Mouse (Mus musculus) forebrain, embryonic 11.5 days (tissue): Measurements from ENCODE around the gene Dtx3. TPM values are rescaled to one million over a fixed set of nuclear protein-coding genes. Genes with fewer than 3 reads are reported as not detected.
"Not testable (repeated sequence)": the region's sequence is repeated elsewhere in the genome, so short reads cannot be mapped to it uniquely, and the experiment has no call there.

Source experiments
- ATAC-seq: fragments of 200-750 bp; cut with Nextera tagmentation; replicated peaks from 2 replicates; pipeline ENCODE4 v1.8.0; 2017; ENCODE audit warnings: moderate TSS enrichment; ENCODE audit not compliant: low FRiP score
- DNase-seq: peaks from one replicate; pipeline ENCODE4 v3.0.0-alpha.2; 2017; ENCODE audit warnings: low spot score
- H3K27ac ChIP-seq: fragments of 300-500 bp; sonication (generic); 2 replicates; pipeline ENCODE4 v1.5.1; 2014; ENCODE audit warnings: low read depth, low read length
- H3K27me3 ChIP-seq: fragments of 300-500 bp; sonication (generic); 2 replicates; pipeline ENCODE4 v1.6.1; 2014; ENCODE audit warnings: mild to moderate bottlenecking, low read length, mixed read lengths; ENCODE audit not compliant: control insufficient read depth, insufficient read depth
- H3K36me3 ChIP-seq: fragments of 300-500 bp; sonication (generic); 2 replicates; pipeline ENCODE4 v1.6.1; 2014; ENCODE audit warnings: mild to moderate bottlenecking, low read length, moderate library complexity, mixed read lengths; ENCODE audit not compliant: control insufficient read depth, insufficient read depth
- H3K4me1 ChIP-seq: fragments of 300-500 bp; sonication (generic); replicated peaks from 2 replicates; pipeline ENCODE4 v1.6.1; 2014; ENCODE audit warnings: low read length, mixed read lengths; ENCODE audit not compliant: control insufficient read depth, insufficient read depth
- H3K4me2 ChIP-seq: fragments of 300-500 bp; sonication (generic); 2 replicates; pipeline ENCODE4 v1.6.1; 2014; ENCODE audit warnings: low read depth, mild to moderate bottlenecking, low read length, moderate library complexity, mixed read lengths; ENCODE audit not compliant: severe bottlenecking
- H3K4me3 ChIP-seq: fragments of 300-500 bp; sonication (generic); 2 replicates; pipeline ENCODE4 v1.5.1; 2014; ENCODE audit warnings: low read depth, low read length
- H3K9ac ChIP-seq: fragments of 300-500 bp; sonication (generic); 2 replicates; pipeline ENCODE4 v1.6.1; 2014; ENCODE audit warnings: low read length
- H3K9me3 ChIP-seq: fragments of 300-500 bp; sonication (generic); 2 replicates; pipeline ENCODE4 v1.6.1; 2016; ENCODE audit warnings: low read length, mixed read lengths; ENCODE audit not compliant: control insufficient read depth
- WGBS: fragments of 180-500 bp; shearing (Covaris S2); extraction: QIAGEN DNeasy Blood & Tissue Kit; methylation state at CpG from one replicate; pipeline ENCODE4 v1.1.7; 2014; 5-methylcytosine and 5-hydroxymethylcytosine counted together
- polyA plus RNA-seq: library from polyadenylated mRNA; unstranded; fragments of >200 nt; fragmentation: Nextera tagmentation; extraction: Ambion mirVana; gene quantifications from 2 replicates; pipeline ENCODE4 v1.2.1, GENCODE M21; 2014

Gene Dtx3
- polyA plus RNA-seq, 1 experiment from 2014 or later, result 157 TPM

DNA sequence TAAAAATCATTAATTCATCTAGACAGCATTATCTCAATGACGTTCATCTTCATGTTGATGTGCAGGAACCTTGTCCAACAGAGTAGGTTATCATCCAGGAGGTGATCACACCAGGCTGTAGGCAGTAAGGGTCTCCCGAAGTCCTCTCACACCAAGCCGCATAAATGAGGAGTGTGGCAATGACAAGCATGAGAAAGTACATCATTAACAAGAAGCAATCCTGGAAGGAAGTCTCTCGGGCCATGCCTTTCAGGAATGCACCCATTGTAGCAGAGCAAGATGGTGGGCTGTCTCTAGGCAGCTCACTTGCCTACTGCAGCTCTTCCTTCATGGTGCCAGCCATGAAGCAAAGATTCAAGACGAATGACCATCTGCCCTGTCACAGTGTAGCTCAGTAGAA, 40.9 kb downstream of the Dtx3 start:
- WGBS, result 84% methylated on average over 5 of the region's 5 CpGs

DNA sequence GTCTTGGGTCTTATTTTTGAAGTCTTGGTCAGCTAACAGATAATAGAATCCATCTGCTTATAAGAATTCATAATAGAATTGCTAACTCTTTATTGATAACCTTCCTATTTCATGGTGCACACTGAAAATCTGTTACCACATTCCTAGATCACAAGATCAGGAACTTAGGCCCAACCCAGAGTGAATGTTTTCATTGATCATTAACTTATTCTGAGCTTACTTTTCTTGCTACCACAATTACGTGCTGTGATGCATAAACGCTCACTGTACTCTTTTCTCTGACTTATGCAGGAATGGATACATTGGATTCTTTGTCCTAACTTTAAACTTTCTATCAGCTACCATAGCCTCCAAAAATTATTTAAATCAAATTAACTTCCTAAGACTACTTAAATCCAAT, 41.3 kb downstream of the Dtx3 start:
- WGBS, result 99% methylated on average over 2 of the region's 2 CpGs

More for the DNA sequence above, 40.9 kb downstream of the Dtx3 start:
- Histone ChIP-seq H3K9ac (no peak overlapping the region), H3K4me2 (no peak overlapping the region), H3K27ac (no peak overlapping the region), H3K27me3 (no peaks in the 10 kb centered on the region), H3K36me3 (no peaks in the 10 kb centered on the region), H3K4me3 (no peak overlapping the region), H3K9me3 (no peaks in the 10 kb centered on the region), H3K4me1 (no peaks in the 10 kb centered on the region)
- no peak for ATAC-seq
- DNase-seq, result no peak

DNA sequence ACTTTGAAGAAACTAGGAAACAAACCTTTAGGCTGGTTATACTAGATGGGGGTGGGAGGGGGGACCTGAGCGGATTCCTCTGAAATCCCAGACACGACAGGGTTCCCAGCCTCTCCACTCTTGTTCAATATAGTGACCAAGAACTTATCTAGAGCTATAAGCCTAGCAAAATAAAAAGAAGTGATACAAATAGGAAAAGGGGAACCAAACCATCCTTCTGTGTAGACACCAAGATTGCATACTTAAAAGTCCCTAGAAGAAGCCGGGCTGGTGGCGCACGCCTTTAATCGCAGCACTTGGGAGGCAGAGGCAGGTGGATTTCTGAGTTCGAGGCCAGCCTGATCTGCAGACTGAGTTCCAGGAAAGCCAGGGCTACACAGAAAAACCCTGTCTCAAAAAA, 42.2 kb downstream of the Dtx3 start:
- Histone ChIP-seq H3K4me3 (no peak overlapping the region), H3K4me1 (no peaks in the 10 kb centered on the region), H3K4me2 (no peak overlapping the region), H3K9ac (no peak overlapping the region), H3K27ac (no peak overlapping the region), H3K27me3 (no peaks in the 10 kb centered on the region), H3K36me3 (no peaks in the 10 kb centered on the region), H3K9me3 (no peaks in the 10 kb centered on the region)
- whole genome bisulfite sequencing, result 92% methylated on average over 7 of the region's 7 CpGs
- DNase-seq (no peak), ATAC-seq (no peak)

More for the DNA sequence above, 41.3 kb downstream of the Dtx3 start:
- DNase-seq (no peak), ATAC-seq (no peak)
- H3K9ac ChIP-seq, result no peak overlapping the region
- H3K27ac ChIP-seq, result no peak overlapping the region
- no peak overlapping the region for H3K4me2 ChIP-seq
- no peaks in the 10 kb centered on the region for H3K9me3 ChIP-seq
- no peaks in the 10 kb centered on the region for H3K36me3 ChIP-seq
- H3K27me3 ChIP-seq, result no peaks in the 10 kb centered on the region
- no peaks in the 10 kb centered on the region for H3K4me1 ChIP-seq
- no peak overlapping the region for H3K4me3 ChIP-seq

DNA sequence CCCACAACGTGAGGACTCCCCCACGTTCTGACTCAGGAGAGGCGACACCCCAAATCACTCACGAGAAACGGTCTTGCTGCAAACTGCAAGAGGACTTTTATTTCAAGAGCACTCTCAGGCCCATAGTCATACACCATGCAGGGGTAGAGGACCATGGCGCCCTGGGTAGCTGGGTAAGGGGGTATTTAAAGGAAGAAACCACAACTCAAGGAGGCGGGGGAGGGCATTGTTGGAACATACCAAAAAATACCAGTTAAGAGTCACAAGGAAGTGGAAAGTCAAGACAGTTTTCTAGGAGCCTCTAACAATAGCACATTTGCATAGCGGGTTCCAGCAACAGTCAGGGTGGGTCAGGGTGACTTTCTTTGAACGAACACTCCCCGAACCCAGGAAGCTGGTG, 43.0 kb downstream of the Dtx3 start:
- H3K9me3 ChIP-seq, H3K4me3 ChIP-seq, H3K27ac ChIP-seq, H3K27me3 ChIP-seq, H3K9ac ChIP-seq, H3K4me1 ChIP-seq, DNase-seq, ATAC-seq, H3K4me2 ChIP-seq, H3K36me3 ChIP-seq: not testable (repeated sequence)
- 90% methylated on average over 10 of the region's 10 CpGs for WGBS

DNA sequence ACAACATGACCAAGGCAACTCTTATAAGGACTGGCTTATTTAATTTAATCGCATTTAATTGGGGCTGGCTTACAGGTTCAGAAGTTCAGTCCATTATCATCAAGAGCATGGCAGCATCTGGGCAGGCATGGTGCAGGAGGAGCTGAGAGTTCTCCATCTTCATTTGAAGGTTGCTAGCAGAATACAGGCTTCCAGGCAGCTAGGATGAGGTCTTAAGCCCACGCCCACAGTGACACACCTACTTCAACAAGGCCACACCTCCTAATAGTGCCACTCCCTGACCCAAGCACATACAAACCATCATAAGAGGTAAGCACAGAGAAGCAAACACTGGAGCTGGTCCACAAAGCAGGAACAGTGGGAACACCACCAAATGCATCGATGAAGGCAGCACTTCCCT, 44.3 kb downstream of the Dtx3 start:
- H3K4me2 ChIP-seq, ATAC-seq, H3K4me1 ChIP-seq, DNase-seq, H3K9me3 ChIP-seq, H3K9ac ChIP-seq, H3K27me3 ChIP-seq, H3K36me3 ChIP-seq, H3K27ac ChIP-seq, H3K4me3 ChIP-seq: not testable (repeated sequence)
- 96% methylated on average over 3 of the region's 3 CpGs for WGBS

DNA sequence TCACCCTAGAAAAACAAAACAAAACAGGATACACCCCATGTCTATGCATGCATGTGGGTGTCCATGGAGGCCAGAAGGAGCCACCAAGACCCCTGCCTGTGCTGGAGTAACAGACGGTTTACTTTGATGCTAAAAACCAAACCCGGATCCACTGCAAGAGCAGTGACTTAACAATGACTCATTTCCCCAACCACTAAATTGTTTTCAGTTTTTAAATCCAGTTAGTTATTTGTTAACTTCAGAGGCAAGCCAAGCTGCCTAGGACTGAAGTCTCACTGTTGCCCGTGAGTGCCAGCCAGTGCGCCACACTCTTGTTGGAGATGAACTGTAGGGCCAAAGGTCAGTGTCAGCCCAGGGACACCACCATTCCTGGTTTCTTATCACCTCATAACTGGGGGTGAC, 45.1 kb downstream of the Dtx3 start:
- Histone ChIP-seq H3K9ac (no peak overlapping the region), H3K4me1 (no peaks in the 10 kb centered on the region), H3K36me3 (no peaks in the 10 kb centered on the region), H3K4me2 (no peak overlapping the region), H3K27me3 (no peaks in the 10 kb centered on the region), H3K9me3 (no peaks in the 10 kb centered on the region), H3K4me3 (no peak overlapping the region), H3K27ac (no peak overlapping the region)
- ATAC-seq, result no peak
- WGBS, result 90% methylated on average over 4 of the region's 4 CpGs
- no peak for DNase-seq

DNA sequence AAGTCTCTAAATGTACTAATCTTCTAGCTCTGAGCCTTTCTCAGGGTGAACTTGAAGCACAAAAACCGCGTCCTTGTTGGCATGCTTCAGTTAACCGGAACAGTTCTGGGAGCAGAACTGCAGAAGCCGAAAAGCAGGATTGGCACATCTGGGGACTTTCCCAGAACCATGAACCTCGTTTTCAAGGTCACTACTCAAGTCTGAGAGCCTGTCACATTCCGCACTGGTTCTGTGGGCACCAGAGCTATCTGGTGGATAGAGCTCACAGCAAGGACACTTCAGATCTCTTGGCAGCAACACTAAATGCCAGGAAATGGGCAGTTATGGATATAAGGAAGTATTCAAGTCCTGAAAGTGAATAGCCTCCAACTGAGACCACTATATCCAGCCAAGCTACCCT, 48.4 kb downstream of the Dtx3 start:
- Histone ChIP-seq H3K27me3 (no peaks in the 10 kb centered on the region), H3K36me3 (no peaks in the 10 kb centered on the region), H3K4me2 (no peak overlapping the region), H3K4me1 (no peaks in the 10 kb centered on the region), H3K9ac (no peak overlapping the region), H3K9me3 (no peaks in the 10 kb centered on the region), H3K4me3 (no peak overlapping the region), H3K27ac (no peak overlapping the region)
- ATAC-seq (no peak), DNase-seq (no peak)
- 81% methylated on average over 6 of the region's 6 CpGs for WGBS

DNA sequence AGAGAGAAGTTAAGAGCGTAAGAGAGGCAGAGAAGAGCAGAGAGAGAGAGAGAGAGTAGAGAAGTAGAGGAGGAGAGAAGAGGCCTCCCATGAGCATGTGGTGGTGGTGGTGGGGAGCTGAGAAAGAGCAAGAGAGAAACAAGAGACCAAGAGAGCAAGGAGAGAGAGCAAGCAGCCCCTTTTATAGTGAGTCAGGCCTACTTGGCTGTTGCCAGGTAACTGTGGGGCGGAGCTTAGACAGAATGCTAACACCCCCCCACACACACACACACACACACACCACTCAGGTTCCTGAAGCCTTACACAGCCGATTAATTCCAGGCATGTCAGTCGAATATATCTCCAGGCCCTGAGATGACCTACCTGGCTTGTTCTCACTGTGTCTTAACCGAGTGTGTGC, 50.2 kb downstream of the Dtx3 start:
- H3K9me3 ChIP-seq, result no peaks in the 10 kb centered on the region
- 81% methylated on average over 5 of the region's 5 CpGs for WGBS
- H3K9ac ChIP-seq, result no peak overlapping the region
- no peak overlapping the region for H3K4me2 ChIP-seq
- no peak overlapping the region for H3K4me3 ChIP-seq
- no peaks in the 10 kb centered on the region for H3K4me1 ChIP-seq
- ATAC-seq (no peak), DNase-seq (no peak)
- no peak overlapping the region for H3K27ac ChIP-seq
- H3K27me3 ChIP-seq, result no peaks in the 10 kb centered on the region
- no peaks in the 10 kb centered on the region for H3K36me3 ChIP-seq

DNA sequence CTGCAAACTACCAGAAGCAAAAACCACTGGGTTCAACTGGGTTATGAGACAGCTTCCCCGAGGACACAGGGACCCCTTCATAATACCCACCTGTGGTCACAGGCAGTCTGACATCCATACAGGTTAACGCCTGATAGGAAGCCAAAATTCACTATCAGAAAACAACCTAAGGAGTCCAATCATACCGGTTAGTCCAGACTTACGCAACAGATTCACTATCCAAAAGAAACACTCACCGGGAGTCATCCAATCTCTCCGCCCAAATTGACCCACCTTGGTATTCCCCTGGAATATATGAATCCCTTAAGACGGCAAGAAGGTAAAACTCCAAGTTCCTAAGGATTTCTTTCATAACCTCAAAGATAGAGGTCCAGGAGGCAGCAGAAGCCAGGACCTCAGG, 51.0 kb downstream of the Dtx3 start:
- Histone ChIP-seq H3K4me2 (no peak overlapping the region), H3K4me3 (no peak overlapping the region), H3K36me3 (no peaks in the 10 kb centered on the region), H3K27ac (no peak overlapping the region), H3K9ac (no peak overlapping the region), H3K27me3 (no peaks in the 10 kb centered on the region), H3K9me3 (no peaks in the 10 kb centered on the region), H3K4me1 (no peaks in the 10 kb centered on the region)
- no peak for DNase-seq
- ATAC-seq, result no peak
- WGBS, result 93% methylated on average over 7 of the region's 7 CpGs
